Mouse (Mus musculus) natural killer cell, adult 2 months (primary cell): Measurements from ENCODE around the gene Ccpg1.

Source experiments
- DNase-seq, 2 experiments: peaks; one replicate each; pipeline ENCODE4 v3.0.0; 2022; ENCODE audit warnings: low spot score in 2 of 2

Gene Ccpg1

GRCm38 (mm10) chr9:72985250-72986220, at the start of gene Ccpg1, which contains the start of gene Ccpg1os:
Ccpg1 (plus strand) TSS chr9:72985429.
Ccpg1os (minus strand) TSS chr9:72985382.
- peak; percentile 96 to 97 for DNase-seq

DNA sequence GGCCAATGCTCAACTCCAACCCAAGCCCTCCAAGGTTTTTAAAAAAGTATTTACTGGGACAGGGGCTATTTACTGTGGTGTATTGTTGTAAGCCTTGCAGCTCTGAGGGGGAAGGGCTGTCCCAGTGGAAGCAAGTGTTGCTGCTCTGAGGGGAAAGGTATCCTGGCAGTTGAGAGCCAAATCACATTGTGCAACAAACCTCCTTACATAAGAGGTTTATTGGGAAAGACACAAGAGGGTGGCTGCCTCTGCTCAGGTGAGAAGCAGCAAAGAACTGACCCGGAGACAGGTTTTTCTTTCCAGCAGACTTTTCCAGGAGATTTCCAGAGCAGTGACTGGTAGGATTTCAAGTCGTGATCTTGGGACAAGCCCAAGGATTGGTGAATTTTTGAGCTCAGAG, 48.9 kb upstream of the Ccpg1 start:
- DNase-seq: no peak

GRCm38 (mm10) chr9:72943424-72943823, 41.8 kb upstream of the Ccpg1 start:
- DNase-seq: no peak

DNA sequence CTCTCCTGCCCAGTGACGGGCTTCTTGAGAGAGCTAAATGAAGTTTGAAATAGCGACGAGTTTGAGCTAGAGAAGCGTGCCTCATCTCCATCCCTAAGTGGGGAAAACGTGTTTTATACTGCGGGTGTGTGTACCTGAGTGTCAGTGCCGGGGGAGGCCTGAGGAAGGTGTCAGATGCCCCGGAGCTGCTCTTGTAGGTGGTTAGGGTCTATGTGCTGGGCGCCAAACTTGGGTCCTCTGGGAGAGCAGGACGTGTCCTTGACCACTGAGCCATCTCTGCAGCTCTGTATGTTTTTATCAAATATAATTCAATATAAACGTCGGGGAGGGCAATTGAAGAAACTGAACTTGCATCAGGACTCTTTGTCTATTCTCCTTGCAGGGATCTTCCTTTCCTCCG, 40.9 kb upstream of the Ccpg1 start:
- DNase-seq: no peak

GRCm38 (mm10) chr9:72947010-72947409, 38.2 kb upstream of the Ccpg1 start:
- DNase-seq: no peak

DNA sequence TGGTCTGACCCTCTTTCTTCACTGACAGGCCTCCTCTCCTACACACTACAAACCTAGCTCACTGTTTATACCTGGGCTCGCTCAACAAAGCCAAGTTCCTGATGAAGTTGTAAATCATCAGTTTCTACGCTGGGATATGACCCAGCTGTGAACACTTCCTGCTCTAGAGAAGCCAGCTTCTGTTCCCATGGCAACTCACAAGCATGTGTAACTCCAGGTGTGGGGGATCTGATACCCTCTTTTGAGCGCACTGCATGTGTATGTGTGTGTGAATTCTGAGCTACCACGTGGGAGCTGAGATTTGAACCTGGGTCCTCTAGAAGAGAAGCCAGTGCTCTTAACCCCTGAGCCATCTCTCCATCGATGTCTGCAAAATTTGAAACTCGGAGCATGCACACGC, 35.7 kb upstream of the Ccpg1 start:
- DNase-seq: no peak

GRCm38 (mm10) chr9:72954746-72955145, 30.5 kb upstream of the Ccpg1 start:
- peak in 1 of 2 experiments; percentile 14 for DNase-seq

DNA sequence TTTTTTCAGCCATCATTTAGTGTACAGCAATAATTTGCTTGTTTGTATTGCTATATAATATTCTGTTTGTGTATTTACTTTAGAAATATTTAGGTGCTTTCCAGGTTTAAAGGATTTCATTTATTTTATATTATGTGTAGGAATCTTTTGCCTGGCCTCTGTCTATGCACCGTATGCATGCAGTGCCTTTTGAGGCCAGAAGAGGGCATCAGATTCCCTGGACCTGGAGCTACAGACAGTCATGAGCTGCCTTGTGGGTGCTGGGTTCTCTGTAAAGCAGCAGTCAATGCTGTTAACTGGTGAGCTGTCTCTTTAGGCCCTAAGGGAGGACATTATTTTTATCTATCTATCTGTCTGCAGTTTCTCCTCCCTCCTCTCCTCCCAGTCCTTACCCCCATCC, 29.7 kb upstream of the Ccpg1 start:
- DNase-seq: peak; percentile 53 to 63

DNA sequence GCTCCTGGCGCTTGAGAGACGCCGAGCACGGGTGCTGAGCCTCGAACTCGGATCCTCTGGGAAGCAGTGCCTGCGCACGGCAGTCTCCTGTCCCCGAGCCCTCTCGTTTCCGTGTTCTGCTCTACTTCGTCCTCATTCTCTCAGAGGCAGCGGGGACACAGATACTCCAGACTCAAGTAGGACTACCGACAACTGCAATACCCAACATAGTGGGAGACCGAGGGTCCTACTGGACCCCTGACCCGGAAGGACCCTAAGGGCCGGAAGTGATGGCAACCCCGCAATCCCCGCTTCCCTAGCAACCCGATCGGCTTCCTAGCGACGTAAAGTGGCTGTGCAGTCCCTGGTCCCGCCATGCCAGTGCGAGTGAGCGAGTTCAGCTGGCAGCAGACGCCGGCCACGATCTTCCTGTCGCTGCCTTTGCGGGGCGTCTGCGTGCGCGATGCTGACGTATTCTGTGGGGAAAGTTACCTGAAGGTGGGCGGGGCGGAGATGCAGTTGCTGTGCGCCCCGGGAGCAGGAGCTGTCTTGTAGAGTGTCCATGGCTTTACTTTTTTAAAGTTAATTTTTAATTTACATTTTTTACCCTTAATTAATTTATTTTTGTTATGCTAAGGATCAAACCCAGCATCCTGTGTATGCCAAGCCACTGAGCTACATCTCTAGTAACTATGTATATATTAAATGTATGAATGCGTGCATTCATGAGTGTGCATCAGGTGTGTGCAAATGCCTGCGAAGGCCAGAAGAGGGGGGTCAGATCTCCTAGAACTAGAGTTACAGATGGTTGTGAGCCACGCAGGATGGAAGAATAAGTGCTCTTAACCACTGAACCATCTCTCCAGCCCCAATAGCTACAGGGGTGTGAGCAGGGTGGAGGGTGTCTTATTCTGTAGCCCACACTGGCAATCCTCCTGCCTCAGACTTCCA, 26.4 kb upstream of the Ccpg1 start, which contains the start of the genes Dyx1c1 and Gm44503:
Gene Dyx1c1 (plus strand): TSS at position 265 of the 930 bp plus-strand sequence.
Gene Gm44503 (plus strand): TSS at position 332 of the 930 bp plus-strand sequence.
- peak; percentile 79 to 86 for DNase-seq

GRCm38 (mm10) chr9:72961346-72961745, 23.9 kb upstream of the Ccpg1 start:
- DNase-seq: no peak

DNA sequence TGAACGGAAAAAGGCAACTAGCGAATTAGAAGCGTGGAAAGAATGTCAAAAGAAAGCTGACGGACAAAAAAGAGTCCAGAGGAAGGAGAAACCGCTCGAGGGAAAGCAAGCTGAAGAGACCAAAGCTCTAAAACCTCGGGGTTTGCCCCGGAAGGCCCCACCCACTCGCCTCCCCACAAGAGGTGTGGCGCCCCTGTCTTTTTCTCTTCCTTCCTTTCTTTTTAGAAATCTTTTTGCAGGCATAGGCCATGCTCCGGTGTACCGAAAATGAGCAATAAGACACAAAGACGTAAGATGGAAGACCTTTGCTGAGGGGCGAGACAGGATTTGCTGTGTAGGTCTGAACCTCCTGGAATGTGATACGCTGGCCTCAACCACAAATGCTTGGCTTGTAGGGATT, 23.3 kb upstream of the Ccpg1 start:
- peak; percentile 49 to 56 for DNase-seq

DNA sequence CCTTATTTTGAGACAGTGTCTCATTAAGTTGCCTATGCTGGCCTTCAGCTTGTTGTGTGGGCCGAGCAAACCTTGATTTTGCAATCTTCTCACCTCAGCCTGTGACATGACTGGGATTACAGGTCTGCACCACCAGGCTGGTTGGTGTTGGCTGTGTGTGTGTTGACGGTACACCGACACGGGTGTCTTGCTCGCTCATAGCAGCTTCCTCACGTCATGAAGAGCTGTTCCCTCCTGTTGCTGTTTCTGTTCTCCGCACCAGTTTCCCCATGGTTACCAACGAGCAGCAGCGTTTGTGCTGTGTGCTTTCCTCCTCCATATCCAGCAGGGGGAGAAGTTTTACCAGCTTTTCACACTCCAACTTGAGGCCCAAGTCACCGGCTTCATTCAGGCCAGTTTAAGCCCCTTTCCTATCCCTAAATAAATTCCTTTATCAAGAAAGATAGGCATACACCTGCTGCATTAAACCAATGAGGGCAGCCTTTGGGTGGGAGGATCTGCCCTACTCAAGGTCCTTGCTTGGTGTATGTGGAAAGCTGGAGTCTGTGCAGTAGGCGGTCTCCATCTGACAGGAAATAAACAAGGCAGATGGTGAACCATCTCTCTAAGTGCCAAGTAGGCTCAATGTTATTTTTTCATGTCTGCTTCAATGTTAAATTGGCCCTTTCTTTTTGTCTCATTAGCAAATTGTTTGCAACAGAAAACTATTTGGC, 16.7 kb upstream of the Ccpg1 start:
- DNase-seq: peak; percentile 55 to 62

- peak; percentile 71 to 73 for DNase-seq
Measured at GRCm38 (mm10) chr9:72969874-72970273, 15.4 kb upstream of the Ccpg1 start.

DNA sequence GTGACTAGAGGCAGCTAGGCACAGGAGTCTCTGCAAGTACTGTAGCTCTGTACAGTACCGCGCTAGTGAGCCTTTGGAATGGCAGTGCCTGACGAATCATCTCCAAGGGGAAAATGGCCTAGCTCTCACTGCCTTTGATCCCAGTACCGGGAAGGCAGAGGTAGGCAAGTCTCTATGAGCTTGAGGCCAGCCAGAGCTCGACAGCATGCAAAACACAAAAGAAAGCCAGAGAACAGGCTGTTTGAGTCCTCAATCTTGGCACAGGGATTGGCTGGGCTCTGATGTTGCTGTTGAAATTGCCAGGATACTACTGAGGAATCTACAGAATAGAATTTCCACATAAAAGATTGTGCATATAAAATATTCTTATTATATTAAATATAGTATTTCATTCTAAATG, 12.8 kb upstream of the Ccpg1 start:
- no peak for DNase-seq

DNA sequence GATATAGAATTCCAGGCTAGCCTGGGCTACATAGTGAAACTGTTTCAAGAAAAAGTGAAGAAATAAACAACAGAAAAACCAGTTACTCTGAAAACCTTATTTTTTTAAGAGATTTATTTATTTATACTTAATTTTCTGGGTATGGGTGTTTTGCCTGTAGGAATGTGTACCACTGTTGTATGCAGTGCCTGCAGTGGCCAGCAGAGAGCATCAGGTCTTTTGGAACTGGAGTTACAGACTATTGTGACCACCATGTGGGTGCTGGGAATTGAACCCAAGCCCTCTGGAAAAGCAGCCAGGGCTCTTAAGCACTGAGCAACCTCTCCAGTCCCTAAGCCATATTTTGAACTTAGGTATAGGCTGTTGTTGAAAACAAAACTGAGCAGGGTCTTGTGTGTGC, 12.2 kb upstream of the Ccpg1 start:
- DNase-seq: no peak

GRCm38 (mm10) chr9:72974734-72975133, 10.5 kb upstream of the Ccpg1 start:
- no peak for DNase-seq

DNA sequence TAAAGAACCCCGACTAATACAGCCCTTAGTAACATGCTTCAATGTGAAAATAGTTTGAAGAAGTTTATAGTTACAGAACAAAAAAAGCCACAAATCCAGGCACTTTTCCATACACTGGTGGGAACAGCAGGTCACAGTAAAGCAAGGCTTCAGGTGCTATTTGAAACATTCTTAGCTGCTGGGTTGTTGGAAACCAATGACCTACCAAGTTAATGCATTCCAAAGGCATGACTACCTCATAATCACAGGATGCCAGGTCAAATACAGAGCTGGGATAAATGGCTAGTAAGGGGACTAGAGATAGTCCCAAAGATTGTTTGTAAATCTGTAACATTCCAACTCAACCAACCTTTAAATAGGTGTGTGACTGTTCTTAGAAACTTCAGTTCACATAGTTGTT, 10.0 kb upstream of the Ccpg1 start:
- DNase-seq: no peak

DNA sequence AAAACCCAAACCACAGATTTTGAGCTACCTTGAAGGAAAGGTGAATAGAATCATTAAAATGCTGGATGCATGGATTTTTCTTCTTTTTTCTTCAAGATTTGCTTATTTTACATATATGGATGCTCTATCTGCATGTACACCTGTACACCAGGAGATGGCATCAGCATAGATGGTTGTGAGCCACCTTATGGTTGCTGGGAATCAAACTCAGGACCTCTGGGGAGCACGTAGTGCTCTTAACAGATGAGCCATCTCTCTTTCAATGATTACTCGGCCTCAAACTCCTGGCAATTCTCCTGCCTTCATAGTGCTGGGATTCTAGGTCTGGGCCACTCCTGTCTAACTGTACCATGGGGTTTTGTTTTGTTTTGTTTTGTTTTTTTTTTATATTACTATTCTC, 2.2 kb upstream of the Ccpg1 start:
- no peak for DNase-seq

- DNase-seq: no peak
Measured at GRCm38 (mm10) chr9:72987703-72988102, 2.5 kb downstream of the Ccpg1 start.

DNA sequence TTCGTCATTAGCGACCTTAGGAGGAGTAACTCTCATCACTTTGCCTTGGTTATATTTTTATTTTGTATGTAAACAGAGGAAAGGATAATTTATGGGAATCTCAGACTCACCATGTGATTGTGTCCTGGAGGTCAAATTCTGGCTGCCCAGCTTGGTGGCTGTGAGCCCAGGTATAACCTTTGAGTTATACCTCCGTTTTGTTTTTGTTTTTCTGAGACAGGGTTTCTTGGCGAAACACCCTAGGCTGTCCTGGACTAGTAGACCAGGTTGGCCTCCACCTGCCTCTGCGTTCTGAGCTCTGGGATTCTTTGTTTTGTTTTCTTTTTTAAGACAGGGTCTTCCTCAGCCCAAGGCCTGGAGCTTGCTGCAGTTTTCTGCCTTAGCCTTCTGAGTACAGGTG, 3.5 kb downstream of the Ccpg1 start:
- DNase-seq: no peak

- DNase-seq: no peak
Measured at GRCm38 (mm10) chr9:72991420-72991819, 6.2 kb downstream of the Ccpg1 start.
